Mouse (Mus musculus) olfactory bulb, adult 2 months (tissue): ENCODE data around the gene Rnf115. TPM values are rescaled to one million over a fixed set of nuclear protein-coding genes. Genes with fewer than 3 reads are reported as not detected.
A peak's percentile ranks its signal among the peaks of the same experiment; 100 is the strongest.

Experiments
- H3K27ac ChIP-seq: fragments of 200-500 bp; 2 replicates; pipeline ENCODE4 v1.5.1; 2012; ENCODE audit warnings: low read depth, low read length; ENCODE audit not compliant: insufficient read depth
- H3K4me1 ChIP-seq: fragments of 200-500 bp; 2 replicates; pipeline ENCODE4 v1.6.1; 2012; ENCODE audit warnings: low read length; ENCODE audit not compliant: control insufficient read depth, insufficient read depth
- H3K4me3 ChIP-seq: fragments of 200-500 bp; 2 replicates; pipeline ENCODE4 v1.5.1; 2012; ENCODE audit warnings: mild to moderate bottlenecking, low read depth, low read length, moderate library complexity; ENCODE audit not compliant: insufficient read depth
- CTCF ChIP-seq: fragments of 200-500 bp; IDR thresholded peaks from 2 replicates; pipeline ENCODE4 v1.5.1; 2012; ENCODE audit warnings: low read depth, mild to moderate bottlenecking, low read length, moderate library complexity; ENCODE audit not compliant: insufficient read depth
- POLR2A ChIP-seq: fragments of 200-500 bp; IDR thresholded peaks from 2 replicates; pipeline ENCODE4 v1.6.1; 2012; ENCODE audit warnings: mild to moderate bottlenecking, low read depth, low read length, moderate library complexity; ENCODE audit not compliant: insufficient read depth
- WGBS: fragments of 180-500 bp; shearing (Covaris S2); methylation state at CpG from one replicate; pipeline ENCODE4 v1.1.7; 2018; 5-methylcytosine and 5-hydroxymethylcytosine counted together
- polyA plus RNA-seq: library from polyadenylated mRNA; stranded (reverse); fragments of >200 nt; gene quantifications from 2 replicates; pipeline ENCODE4 v1.2.4, GENCODE M21; 2012; ENCODE audit warnings: low replicate concordance; ENCODE audit not compliant: missing spikeins, insufficient read depth, insufficient read length

Gene Rnf115
- polyA plus RNA-seq, 1 experiment: not detected

DNA sequence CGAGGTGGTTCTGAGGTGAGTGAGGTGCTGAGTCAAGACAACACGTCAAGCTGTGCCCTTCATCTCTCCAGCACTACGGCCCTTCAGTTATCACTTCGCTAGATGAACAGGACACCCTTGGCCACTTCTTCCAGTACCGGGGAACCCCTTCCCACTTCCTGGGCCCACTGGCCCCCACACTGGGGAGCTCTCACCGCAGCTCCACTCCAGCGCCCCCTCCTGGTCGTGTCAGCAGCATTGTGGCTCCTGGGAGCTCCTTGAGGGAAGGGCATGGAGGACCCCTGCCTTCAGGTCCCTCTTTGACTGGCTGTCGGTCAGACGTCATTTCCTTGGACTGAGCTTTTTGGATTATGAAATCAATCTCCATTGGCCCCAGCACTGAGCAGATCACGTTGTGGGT is 22.7 kb upstream of the Rnf115 start:
- WGBS: 65% methylated on average over 11 of the region's 11 CpGs
- Histone ChIP-seq H3K27ac (no peak overlapping the region), H3K4me1 (peaks cover 5% of the 10 kb centered on the region; the same call in 1 of the 2 replicates), H3K4me3 (no peak overlapping the region)
- TF ChIP-seq CTCF (peak; percentile 41; the same call in 1 of the 2 replicates), POLR2A (no peak)

- TF ChIP-seq POLR2A (no peak), CTCF (no peak)
- Histone ChIP-seq H3K27ac (no peak overlapping the region), H3K4me1 (peaks cover 5% of the 10 kb centered on the region; the same call in 1 of the 2 replicates), H3K4me3 (no peak overlapping the region)
- 93% methylated on average over 11 of the region's 11 CpGs for WGBS
Observed at GRCm38 (mm10) chr3:96706217-96706616, 21.2 kb upstream of the Rnf115 start.

DNA sequence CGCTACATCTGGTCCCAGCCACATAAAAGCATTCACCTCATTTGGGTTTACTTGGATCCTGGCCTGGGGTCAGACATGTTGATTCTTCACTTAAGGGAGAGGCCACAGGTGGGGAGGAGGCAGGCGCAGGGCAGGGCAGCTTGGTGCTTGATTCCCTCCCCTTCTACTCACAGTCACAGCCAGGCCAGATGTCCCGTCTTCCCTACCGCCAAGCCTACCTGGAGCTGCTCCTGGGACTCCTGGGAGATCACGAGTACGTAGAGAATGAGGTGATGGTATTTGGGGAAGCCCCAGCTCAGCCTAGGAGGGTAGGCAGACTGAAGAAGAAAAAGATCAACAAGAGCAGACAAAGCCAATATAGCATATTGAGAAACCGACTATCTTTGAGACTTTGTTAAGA is 20.5 kb upstream of the Rnf115 start:
- TF ChIP-seq POLR2A: no peak
- TF ChIP-seq CTCF: no peak
- 79% methylated on average over 7 of the region's 7 CpGs for WGBS

DNA sequence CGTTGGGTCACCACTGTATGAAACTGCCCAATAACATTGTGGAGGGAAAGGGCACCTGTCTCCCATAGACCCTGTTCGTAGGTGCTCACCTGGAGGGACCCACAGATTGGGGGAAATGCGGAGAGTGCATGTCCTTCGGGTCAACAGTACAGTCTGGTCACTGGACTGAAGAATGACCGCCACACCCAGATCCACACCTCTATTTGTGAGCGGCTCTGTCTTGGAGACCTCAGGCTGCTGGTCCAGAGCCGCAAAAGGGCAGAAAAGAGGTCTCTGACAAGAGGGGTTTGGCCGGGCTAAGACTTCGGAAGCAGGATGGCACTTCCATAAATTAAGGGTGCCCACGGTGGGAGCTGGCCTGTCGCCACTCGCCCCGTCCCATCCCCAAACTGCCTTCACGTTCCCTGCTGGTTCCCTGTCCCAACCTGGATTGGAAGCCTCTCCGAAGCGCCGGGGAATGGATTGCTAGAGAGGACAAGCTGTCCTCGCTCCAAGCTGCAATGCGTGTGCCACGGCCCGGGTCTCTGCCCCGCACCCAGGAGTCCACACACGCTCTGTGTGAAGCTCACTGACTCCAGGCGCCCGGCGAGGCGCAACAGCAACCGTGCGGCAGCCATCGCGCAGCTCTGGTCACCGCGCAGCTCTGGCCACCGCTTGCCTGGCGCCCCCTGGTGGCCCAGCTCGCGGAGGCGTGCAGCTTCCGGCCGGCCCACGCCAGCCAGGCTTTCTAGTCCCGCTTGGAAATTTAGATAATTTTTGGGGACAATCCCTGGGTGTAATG is 19.4 kb upstream of the Rnf115 start, which contains the start of gene Nudt17:
TSS of gene Nudt17 (minus strand) at position 660 of the 781 bp plus-strand sequence.
- H3K4me1 ChIP-seq: peaks cover 5% of the 10 kb centered on the region; the same call in 1 of the 2 replicates
- 5% methylated on average over 42 of the region's 42 CpGs for WGBS

More for the DNA sequence above, 20.5 kb upstream of the Rnf115 start:
- Histone ChIP-seq H3K4me1 (peaks cover 5% of the 10 kb centered on the region; the same call in 1 of the 2 replicates), H3K4me3 (no peak overlapping the region), H3K27ac (no peak overlapping the region)

DNA sequence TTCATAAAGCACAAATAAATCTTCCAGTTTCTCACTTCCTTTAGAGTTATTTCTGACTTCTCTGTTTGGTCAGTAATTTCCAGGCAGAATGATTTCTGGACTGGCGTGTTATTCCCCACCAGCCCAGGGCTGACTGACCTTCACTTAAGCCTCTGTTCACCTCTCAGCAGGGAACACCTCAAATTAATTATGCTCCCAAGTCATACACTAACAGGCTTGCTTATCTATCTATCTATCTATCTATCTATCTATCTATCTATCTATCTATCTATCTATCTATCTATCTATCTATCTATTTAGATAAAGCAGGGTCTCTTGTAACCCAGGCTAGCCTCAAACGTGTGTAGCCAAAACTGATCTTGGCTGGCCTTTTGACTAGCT is 18.8 kb upstream of the Rnf115 start:
- Histone ChIP-seq H3K27ac (no peak overlapping the region), H3K4me1 (peaks cover 5% of the 10 kb centered on the region; the same call in 1 of the 2 replicates), H3K4me3 (no peak overlapping the region)
- TF ChIP-seq POLR2A (no peak), CTCF (no peak)
- 51% methylated on average over 2 of the region's 2 CpGs for WGBS

More for the DNA sequence above, 19.4 kb upstream of the Rnf115 start, which contains the start of gene Nudt17:
- Histone ChIP-seq H3K4me3 (peak within 1 kb of the TSS; percentile 60), H3K27ac (no peak within 1 kb of the TSS)
- TF ChIP-seq POLR2A (no peak), CTCF (peak; percentile 98)

- H3K4me1 ChIP-seq: peaks cover 3% of the 10 kb centered on the region; the same call in 1 of the 2 replicates
- 92% methylated on average over 5 of the region's 5 CpGs for WGBS
Observed at GRCm38 (mm10) chr3:96714286-96714685, 13.2 kb upstream of the Rnf115 start.

GRCm38 (mm10) chr3:96715854-96716253 is 11.6 kb upstream of the Rnf115 start:
- Histone ChIP-seq H3K27ac (no peak overlapping the region), H3K4me3 (no peak overlapping the region), H3K4me1 (peaks cover 7% of the 10 kb centered on the region; the same call in 1 of the 2 replicates)
- 90% methylated on average over 2 of the region's 2 CpGs for WGBS
- TF ChIP-seq CTCF: no peak
- TF ChIP-seq POLR2A: no peak

More at GRCm38 (mm10) chr3:96714286-96714685, 13.2 kb upstream of the Rnf115 start:
- H3K27ac ChIP-seq: no peak overlapping the region
- TF ChIP-seq CTCF: no peak
- no peak for TF ChIP-seq POLR2A
- no peak overlapping the region for H3K4me3 ChIP-seq

- no peak overlapping the region for H3K27ac ChIP-seq
Observed at GRCm38 (mm10) chr3:96719173-96719572, 8.3 kb upstream of the Rnf115 start.

More at GRCm38 (mm10) chr3:96719173-96719572, 8.3 kb upstream of the Rnf115 start:
- Histone ChIP-seq H3K4me1 (peaks cover 7% of the 10 kb centered on the region; the same call in 1 of the 2 replicates), H3K4me3 (peak overlapping the region; percentile 33)
- 32% methylated on average over 14 of the region's 14 CpGs for WGBS
- TF ChIP-seq CTCF: peak; percentile 24; the same call in 1 of the 2 replicates
- TF ChIP-seq POLR2A: no peak
